Mouse (Mus musculus) adrenal gland, postnatal 10 days (tissue): ENCODE data around the gene Apol7b. TPM values are rescaled to one million over a fixed set of nuclear protein-coding genes. Genes with fewer than 3 reads are reported as not detected.

Experiments used
- DNase-seq: peaks from one replicate; pipeline ENCODE4 v3.0.0; 2021; ENCODE audit warnings: mixed read lengths
- total RNA-seq, 2 experiments: library from RNA; stranded (reverse); gene quantifications; 2 replicates each; pipeline ENCODE4 v1.2.3; 2021

Gene Apol7b
- total RNA-seq, 2 experiments from 2014 or later, result not detected

DNA sequence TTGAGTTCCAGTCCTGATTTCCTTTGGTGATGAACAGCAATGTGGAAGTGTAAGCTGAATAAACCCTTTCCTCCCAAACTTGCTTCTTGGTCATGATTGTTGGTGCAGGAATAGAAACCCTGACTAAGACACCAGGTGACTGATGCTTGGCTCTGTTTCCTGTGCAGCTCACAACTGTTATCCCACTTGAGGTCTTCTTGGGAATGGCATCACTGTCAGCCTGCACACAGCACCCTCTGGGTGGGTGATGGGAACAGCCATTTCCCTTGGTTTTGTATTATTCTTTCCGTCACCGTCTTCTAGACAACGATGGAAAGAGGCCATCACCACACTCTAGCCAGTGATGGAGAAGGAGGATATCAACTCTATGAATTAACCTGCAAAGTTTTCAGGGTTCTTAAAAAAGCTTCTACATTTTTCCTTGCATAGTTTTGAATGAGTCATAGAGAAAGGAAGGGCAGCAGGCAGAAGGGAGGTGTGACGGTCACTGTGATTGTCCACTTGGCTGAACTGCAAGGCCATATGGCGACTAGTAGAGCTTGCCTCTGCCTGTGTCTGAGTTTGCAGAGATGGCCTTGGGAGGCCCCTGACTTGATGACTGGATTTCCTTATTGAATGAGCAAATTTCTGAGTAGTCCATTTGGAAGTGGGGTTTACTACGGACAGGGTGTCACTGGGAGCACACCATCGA lies 62.8 kb downstream of the Apol7b start:
- DNase-seq, result peak; percentile 62

DNA sequence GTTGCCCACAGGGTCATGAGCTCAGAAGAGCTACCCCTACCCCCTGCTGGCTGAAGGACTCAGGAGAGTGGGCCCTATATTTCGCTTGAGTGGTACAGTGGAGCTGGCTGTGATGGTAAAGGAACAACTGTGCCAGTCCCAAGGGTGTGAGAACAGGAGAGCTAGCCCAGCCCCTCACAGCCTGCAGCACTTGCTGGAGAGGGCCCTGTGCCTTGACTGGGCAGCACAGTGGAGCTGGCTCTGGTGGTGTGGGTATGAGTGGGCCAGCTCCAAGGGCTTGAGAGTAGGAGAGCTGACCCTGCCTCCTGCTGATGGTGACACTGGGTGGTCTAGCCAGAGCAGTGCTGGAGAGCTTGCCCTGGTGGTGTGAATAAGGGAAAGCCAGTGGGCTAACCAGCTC lies 64.4 kb downstream of the Apol7b start:
- DNase-seq, result no peak

DNA sequence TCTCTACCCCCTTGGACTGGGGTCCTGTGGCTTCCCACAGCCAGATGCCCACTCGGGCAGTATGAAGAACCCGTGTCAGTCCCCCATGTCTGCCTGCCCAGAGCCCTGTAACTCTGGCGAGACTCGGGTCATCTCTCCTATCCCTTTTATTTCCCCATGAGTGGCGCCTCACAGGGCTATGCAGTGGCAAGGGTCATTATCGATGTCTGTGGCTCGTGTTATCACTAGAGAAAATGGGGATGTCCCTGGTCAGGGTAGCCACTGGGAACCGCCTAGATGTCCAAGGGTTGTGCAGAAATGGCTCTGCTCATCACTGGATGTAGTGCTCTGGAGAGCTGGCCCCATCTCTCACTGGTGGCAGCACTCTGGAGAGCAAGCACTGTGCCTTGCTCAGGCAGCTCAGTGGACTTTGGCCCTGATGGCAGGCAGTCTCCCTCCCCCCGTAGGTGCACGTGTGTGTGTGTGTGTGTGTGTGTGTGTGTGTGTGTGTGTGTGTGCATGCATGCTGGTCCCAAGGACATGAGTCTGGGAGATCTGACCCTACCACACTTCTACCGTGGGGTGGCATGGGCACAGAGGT lies 64.9 kb downstream of the Apol7b start:
- DNase-seq, result no peak

DNA sequence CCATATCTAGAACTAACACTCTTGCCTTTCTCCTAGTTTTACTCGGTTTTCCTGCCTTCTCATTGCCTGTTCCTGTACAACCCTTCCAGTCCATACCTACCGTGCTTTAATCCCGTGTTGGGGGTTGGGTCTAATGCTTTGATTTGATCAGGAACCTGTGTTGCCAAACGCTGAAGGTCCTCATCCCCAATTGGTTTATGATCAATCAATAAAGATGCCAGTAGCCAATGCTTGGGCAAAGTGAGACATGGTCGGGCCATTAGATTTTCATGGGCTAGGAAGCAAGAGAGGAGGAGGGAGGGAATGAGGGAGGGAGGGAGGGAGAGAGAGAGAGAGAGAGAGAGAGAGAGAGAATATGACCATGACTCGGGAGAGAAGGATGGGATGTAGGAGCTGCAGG lies 65.8 kb downstream of the Apol7b start:
- DNase-seq, result no peak

DNA sequence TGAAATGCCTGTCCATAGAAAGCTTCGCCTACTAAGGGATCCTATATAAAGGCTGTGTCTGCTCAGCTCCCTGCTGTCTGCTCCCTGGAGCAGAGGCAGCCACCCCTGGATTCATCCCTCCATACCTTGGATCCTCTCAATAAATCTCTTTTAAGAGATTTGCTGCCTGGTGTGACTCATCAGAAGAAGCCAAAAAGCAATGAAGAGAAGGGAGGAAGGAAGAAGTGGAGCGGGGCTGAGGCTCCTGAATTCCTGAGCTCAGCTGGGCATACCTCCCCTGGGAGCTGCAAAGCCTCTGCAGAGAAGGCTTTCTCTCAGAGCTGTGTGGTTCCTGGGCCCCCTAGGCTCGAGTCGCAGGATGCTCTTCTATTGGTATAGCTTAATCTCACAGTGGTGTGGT lies 67.4 kb downstream of the Apol7b start:
- no peak for DNase-seq

DNA sequence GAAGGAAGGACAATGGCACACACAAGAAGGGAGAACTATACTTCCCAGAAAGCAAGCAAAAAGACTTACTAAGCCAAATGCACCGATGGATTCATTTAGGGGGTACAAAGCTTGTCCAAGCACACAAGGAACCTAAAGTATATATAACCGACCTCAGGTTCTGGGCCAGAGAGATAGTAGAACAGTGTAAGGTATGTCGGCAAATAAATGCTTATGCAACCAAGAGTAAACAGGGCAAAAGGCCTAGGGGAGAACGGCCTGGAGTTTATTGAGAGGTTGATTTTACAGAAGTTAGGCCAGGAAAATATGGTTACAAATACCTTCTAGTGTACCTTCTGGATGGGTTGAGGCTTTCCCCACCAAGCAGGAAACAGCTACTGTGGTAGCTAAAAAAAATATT lies 69.9 kb downstream of the Apol7b start:
- no peak for DNase-seq

DNA sequence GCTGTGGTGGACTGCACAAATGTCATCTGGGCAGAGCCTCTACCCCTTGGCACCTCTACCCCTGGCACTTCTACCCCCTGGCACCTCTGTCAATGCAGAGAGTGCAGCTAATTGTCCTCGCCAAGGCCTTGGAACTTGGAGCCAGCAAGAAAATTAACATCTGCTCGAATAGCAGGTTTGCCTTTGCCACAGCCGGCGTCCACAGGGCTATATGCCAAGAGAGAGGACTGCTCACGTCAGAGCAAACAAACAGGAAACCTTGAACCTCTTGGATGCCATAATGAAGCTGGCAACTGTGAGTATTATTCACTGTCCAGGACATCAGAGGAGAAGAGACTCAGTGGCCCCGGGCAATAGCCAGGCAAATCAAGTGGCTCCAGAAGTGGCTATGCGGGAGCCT lies 70.4 kb downstream of the Apol7b start:
- peak; percentile 74 for DNase-seq

Other genes with a start within 250 kb of the Apol7b start
- 10 to 100 TPM; 64.8 to 89.9 TPM for gene Rbfox2, start 140.5 kb downstream of the Apol7b start, total RNA-seq
- gene Apol7a, start 48.4 kb downstream of the Apol7b start, total RNA-seq, result 1 to 10 TPM; 3.8 to 5.1 TPM
- gene Apol9a, start 36.4 kb downstream of the Apol7b start, total RNA-seq, result under 1 TPM; 0.30 to 0.58 TPM
- gene Apol10a, start 29.6 kb upstream of the Apol7b start, total RNA-seq, result under 1 TPM in 1 of 2 experiments, not detected in 1; 0.09 TPM
- not detected for gene Apol11a, start 60.8 kb upstream of the Apol7b start, total RNA-seq
- gene Apol7c, start 85.8 kb upstream of the Apol7b start, total RNA-seq, result under 1 TPM; 0.30 to 0.33 TPM
- not detected for gene 1700025B11Rik, start 114.4 kb upstream of the Apol7b start, total RNA-seq
- under 1 TPM in 1 of 2 experiments, not detected in 1; 0.18 TPM for gene Apol10b, start 148.6 kb upstream of the Apol7b start, total RNA-seq
- not detected for gene Gm36245, start 151.8 kb upstream of the Apol7b start, total RNA-seq
- under 1 TPM; 0.39 to 0.61 TPM for gene Apol11b, start 195.8 kb upstream of the Apol7b start, total RNA-seq